Mouse (Mus musculus) kidney, embryonic 14.5 days (tissue): ENCODE data around the gene Krt19. TPM values are rescaled to one million over a fixed set of nuclear protein-coding genes. Genes with fewer than 3 reads are reported as not detected.

Experiments
- ATAC-seq: fragments of 200-750 bp; cut with Nextera tagmentation; 2 replicates; pipeline ENCODE4 v1.8.0; 2017; ENCODE audit warnings: moderate number of reproducible peaks, mild to moderate bottlenecking, moderate TSS enrichment, moderate library complexity; ENCODE audit not compliant: low FRiP score, low TSS enrichment
- H3K27ac ChIP-seq: fragments of 300-500 bp; sonication (generic); 2 replicates; pipeline ENCODE4 v1.5.1; 2014; ENCODE audit warnings: low read depth, mild to moderate bottlenecking, low read length, moderate library complexity, mixed read lengths
- H3K27me3 ChIP-seq: fragments of 300-500 bp; sonication (generic); 2 replicates; pipeline ENCODE4 v1.6.1; 2014; ENCODE audit warnings: mild to moderate bottlenecking, low read length; ENCODE audit not compliant: control insufficient read depth, insufficient read depth
- H3K36me3 ChIP-seq: fragments of 300-500 bp; sonication (generic); 2 replicates; pipeline ENCODE4 v1.6.1; 2014; ENCODE audit warnings: low read length, mixed read lengths; ENCODE audit not compliant: control insufficient read depth, insufficient read depth
- H3K4me1 ChIP-seq: fragments of 300-500 bp; sonication (generic); 2 replicates; pipeline ENCODE4 v1.6.1; 2014; ENCODE audit warnings: low read length, mixed read lengths; ENCODE audit not compliant: control insufficient read depth, insufficient read depth
- H3K4me2 ChIP-seq: fragments of 300-500 bp; sonication (generic); replicated peaks from 2 replicates; pipeline ENCODE4 v1.6.1; 2014; ENCODE audit warnings: low read depth, mild to moderate bottlenecking, low read length
- H3K4me3 ChIP-seq: fragments of 300-500 bp; sonication (generic); 2 replicates; pipeline ENCODE4 v1.5.1; 2014; ENCODE audit warnings: mild to moderate bottlenecking, low read length
- H3K9ac ChIP-seq: fragments of 300-500 bp; sonication (generic); 2 replicates; pipeline ENCODE4 v1.6.1; 2014; ENCODE audit warnings: low read depth, mild to moderate bottlenecking, low read length, moderate library complexity
- H3K9me3 ChIP-seq: fragments of 300-500 bp; sonication (generic); 2 replicates; pipeline ENCODE4 v1.6.1; 2016; ENCODE audit warnings: low read length; ENCODE audit not compliant: control insufficient read depth
- WGBS: fragments of 180-500 bp; shearing (Covaris S2); extraction: QIAGEN DNeasy Blood & Tissue Kit; methylation state at CpG from one replicate; pipeline ENCODE4 v1.1.7; 2014; 5-methylcytosine and 5-hydroxymethylcytosine counted together
- polyA plus RNA-seq: library from polyadenylated mRNA; unstranded; fragments of >200 nt; fragmentation: Nextera tagmentation; extraction: Ambion mirVana; gene quantifications from 2 replicates; pipeline ENCODE4 v1.2.1, GENCODE M21; 2014

Gene Krt19
- polyA plus RNA-seq, 1 experiment from 2014 or later, result 24.2 TPM

DNA sequence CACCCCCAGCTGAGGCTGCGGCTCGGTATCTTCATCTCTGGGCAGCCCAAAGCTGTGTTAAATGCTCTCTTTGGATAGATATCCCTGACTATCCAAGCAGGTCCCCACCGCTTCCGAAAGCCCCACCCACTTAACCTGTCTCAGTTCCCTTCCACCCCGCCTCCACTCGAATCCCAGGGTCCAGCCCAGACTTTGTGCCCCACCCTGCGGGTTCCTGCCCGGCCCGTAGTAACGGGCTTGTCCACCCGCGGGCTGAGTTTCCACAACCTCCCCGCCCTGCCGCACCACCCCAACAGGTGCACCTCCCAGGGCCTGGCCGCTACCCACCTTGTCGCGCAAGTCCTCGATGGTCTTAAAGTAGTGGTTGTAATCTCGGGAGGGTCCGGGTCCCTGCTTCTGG lies 3.4 kb downstream of the Krt19 start:
- Histone ChIP-seq H3K9ac (0 out of 2 replicates have a peak overlapping the region, but pooled peaks have one; percentile 13), H3K4me2 (peak overlapping the region; percentile 60), H3K4me3 (peak overlapping the region; percentile 41), H3K27ac (no peak overlapping the region), H3K4me1 (peaks cover 21% of the 10 kb centered on the region; the same call in 1 of the 2 replicates), H3K27me3 (peaks cover 21% of the 10 kb centered on the region), H3K9me3 (no peaks in the 10 kb centered on the region), H3K36me3 (no peaks in the 10 kb centered on the region)
- ATAC-seq, result peak; percentile 37; the same call in 1 of the 2 replicates
- WGBS, result under 1% methylated on average over 20 of the region's 20 CpGs

DNA sequence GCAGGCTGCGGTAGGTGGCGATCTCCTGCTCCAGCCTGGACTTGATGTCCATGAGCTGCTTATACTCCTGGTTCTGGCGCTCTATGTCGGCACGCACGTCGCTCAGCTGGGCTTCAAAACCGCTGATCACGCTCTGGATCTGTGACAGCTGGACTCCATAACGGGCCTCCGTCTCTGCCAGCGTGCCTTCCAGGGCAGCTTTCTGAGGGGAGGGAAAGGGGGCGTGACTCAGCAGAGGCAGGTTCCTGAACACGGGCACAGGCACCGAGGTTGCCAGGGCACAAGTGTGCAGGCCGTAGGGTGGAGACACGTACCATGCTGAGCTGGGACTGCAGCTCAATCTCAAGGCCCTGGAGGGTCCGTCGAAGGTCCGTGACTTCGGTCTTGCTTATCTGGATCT lies 7.5 kb downstream of the Krt19 start:
- WGBS, result 61% methylated on average over 21 of the region's 21 CpGs
- Histone ChIP-seq H3K27me3 (peaks cover 13% of the 10 kb centered on the region), H3K4me2 (no peak overlapping the region), H3K9me3 (no peaks in the 10 kb centered on the region), H3K27ac (no peak overlapping the region), H3K9ac (no peak overlapping the region), H3K4me1 (peaks cover 24% of the 10 kb centered on the region; the same call in 1 of the 2 replicates), H3K36me3 (no peaks in the 10 kb centered on the region), H3K4me3 (no peak overlapping the region)
- ATAC-seq, result no peak

DNA sequence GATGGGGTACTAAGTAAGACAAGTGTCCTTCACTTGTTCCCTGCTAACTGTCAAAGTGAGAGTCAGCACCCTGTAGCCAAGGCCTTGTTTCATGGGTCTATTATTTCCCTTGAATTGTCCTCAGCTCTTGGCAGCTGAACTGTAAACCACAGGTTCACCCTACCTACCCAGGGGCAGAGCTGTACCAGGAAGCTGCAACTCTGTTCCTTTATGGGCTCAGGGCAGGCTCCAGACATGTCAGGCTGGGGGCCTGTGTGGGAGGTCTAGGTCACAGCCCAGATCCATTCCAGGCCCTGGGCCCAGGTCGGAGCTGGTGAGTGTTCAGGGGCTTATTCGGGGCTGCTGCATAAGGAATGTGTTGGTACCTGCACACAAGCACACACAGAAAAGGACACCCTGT lies 9.1 kb downstream of the Krt19 start:
- no peak overlapping the region for H3K27ac ChIP-seq

DNA sequence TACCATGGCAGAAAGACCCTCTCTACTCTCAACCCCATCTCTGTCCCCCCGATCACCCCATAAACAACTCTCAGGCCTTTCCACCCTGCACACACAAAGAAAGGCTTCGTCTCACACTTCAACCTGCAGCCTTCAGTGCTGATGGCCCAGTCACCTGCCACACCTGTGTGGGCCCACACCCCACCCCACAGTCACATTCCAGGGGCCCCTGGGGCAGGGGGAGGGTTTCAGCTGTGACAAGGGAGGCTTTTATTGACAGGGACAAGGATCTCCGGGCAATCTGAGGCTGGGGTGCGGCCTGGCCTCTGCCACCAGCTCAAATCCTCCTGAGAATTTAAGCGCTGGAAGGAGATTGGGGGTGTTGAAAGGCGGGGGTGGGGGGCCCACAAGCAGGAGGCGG lies 9.7 kb downstream of the Krt19 start:
- no peak overlapping the region for H3K9ac ChIP-seq
- H3K4me3 ChIP-seq, result no peak overlapping the region
- H3K4me1 ChIP-seq, result peaks cover 12% of the 10 kb centered on the region; the same call in 1 of the 2 replicates
- H3K4me2 ChIP-seq, result no peak overlapping the region
- H3K36me3 ChIP-seq, result no peaks in the 10 kb centered on the region
- no peaks in the 10 kb centered on the region for H3K9me3 ChIP-seq
- ATAC-seq, result no peak
- no peak overlapping the region for H3K27ac ChIP-seq
- no peaks in the 10 kb centered on the region for H3K27me3 ChIP-seq
- 52% methylated on average over 7 of the region's 7 CpGs for WGBS

More for the DNA sequence above, 9.1 kb downstream of the Krt19 start:
- H3K27me3 ChIP-seq, result no peaks in the 10 kb centered on the region; the same call in 1 of the 2 replicates
- H3K4me2 ChIP-seq, result no peak overlapping the region
- peaks cover 12% of the 10 kb centered on the region; the same call in 1 of the 2 replicates for H3K4me1 ChIP-seq
- no peak for ATAC-seq
- WGBS, result 28% methylated on average over 2 of the region's 2 CpGs
- H3K36me3 ChIP-seq, result no peaks in the 10 kb centered on the region
- H3K9ac ChIP-seq, result no peak overlapping the region
- no peak overlapping the region for H3K4me3 ChIP-seq
- H3K9me3 ChIP-seq, result no peaks in the 10 kb centered on the region

DNA sequence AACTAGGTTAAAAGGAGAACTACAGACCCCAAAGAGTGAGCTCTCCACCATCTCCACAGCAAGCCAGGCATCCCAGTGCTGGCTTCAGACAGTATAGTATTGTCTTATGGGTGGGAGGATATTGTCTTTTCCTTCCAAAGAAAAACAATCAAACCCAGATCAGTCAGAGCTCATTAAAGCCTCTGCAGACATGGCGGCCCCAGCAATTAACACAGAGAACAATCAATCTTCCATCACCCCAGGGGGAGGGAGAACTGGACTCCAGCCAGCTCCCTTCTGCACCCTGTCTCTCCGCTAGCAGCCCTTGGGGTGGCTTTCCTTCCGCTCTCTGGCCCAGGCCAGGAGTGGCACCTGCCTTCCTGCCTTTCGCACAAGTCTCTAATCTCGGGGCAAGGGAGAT lies 10.8 kb downstream of the Krt19 start:
- ATAC-seq, result peak; percentile 56
- Histone ChIP-seq H3K9ac (no peak overlapping the region), H3K9me3 (no peaks in the 10 kb centered on the region), H3K4me3 (no peak overlapping the region), H3K36me3 (no peaks in the 10 kb centered on the region), H3K27me3 (no peaks in the 10 kb centered on the region), H3K4me2 (no peak overlapping the region), H3K4me1 (peaks cover 12% of the 10 kb centered on the region; the same call in 1 of the 2 replicates), H3K27ac (no peak overlapping the region)
- WGBS, result 8% methylated on average over 5 of the region's 5 CpGs

DNA sequence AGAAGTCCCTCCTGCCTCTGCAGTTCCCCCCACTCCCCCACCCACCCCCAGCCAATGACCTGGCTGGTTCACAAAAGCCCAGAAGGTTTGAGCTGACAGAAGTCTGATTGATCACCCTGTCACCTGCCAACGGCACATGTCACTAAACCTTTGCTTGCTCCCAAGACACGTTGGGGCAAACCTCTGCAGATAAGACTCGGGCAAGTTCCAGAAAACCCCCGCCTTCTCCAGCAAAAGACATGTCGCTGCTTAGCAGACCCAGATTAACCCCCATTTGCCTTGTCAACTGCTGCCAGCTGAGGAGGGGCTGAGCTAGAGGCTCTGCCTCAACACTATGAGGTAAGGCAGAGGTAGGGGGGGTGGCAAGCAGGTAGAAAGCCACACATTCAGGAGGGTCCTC lies 11.9 kb downstream of the Krt19 start:
- no peak overlapping the region for H3K4me3 ChIP-seq
- H3K4me1 ChIP-seq, result peaks cover 12% of the 10 kb centered on the region; the same call in 1 of the 2 replicates
- no peak overlapping the region for H3K4me2 ChIP-seq
- H3K27me3 ChIP-seq, result no peaks in the 10 kb centered on the region
- WGBS, result 10% methylated on average over 5 of the region's 5 CpGs
- no peak overlapping the region for H3K27ac ChIP-seq
- H3K9ac ChIP-seq, result no peak overlapping the region
- no peak for ATAC-seq
- H3K36me3 ChIP-seq, result no peaks in the 10 kb centered on the region
- H3K9me3 ChIP-seq, result no peaks in the 10 kb centered on the region

DNA sequence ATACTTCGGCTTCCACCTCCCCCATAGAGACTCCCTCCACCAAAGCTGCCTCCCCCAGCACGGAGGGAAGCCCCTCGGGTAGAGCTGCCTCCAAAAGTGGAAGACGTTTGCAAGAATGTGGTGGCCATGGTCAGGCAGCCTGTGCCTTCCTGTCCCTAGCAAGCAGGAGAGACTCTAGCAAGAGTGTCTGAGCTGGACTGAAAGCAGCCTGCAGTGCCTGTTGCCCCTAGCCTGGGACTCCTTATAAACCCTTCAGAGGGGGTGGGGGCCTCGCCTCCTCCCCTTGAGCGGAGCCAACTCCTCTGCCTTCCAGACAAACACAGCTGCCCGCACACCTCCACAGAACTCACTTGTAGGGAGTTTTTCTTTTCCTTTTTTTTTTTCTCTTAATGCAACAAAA lies 12.7 kb downstream of the Krt19 start, which contains the start of gene Krt15:
Gene Krt15, minus strand, starts transcription at position 198 of the 400 bp plus-strand sequence.
- Histone ChIP-seq H3K9me3 (no peaks in the 10 kb centered on the region), H3K9ac (no peak within 1 kb of the TSS), H3K27ac (no peak within 1 kb of the TSS), H3K27me3 (no peaks in the 10 kb centered on the region), H3K36me3 (no peaks in the 10 kb centered on the region), H3K4me1 (peaks cover 12% of the 10 kb centered on the region; the same call in 1 of the 2 replicates), H3K4me2 (no peak within 1 kb of the TSS), H3K4me3 (no peak within 1 kb of the TSS)
- no peak for ATAC-seq
- 37% methylated on average over 7 of the region's 7 CpGs for WGBS

DNA sequence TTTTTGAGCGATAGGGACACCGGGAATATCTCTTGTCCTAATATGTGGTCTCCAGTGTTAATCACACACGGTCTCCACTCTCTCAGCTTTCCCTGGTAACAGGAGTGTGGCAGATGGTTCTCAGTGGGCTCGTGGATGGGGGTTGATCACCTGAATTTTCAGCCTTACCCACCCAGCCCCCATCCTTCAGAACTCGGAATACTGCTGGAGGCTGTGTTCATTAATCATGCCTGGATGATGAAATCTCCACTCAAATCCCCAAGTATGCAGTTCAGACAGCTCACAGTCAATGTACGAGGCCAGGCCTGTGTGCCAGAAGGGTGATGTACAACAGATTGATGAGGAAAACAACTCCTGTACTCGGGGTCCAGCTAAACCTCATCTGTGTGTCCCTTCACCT lies 23.6 kb downstream of the Krt19 start:
- Histone ChIP-seq H3K27me3 (no peaks in the 10 kb centered on the region), H3K9ac (no peak overlapping the region), H3K36me3 (no peaks in the 10 kb centered on the region), H3K4me2 (no peak overlapping the region), H3K4me1 (no peaks in the 10 kb centered on the region), H3K27ac (no peak overlapping the region), H3K4me3 (no peak overlapping the region), H3K9me3 (no peaks in the 10 kb centered on the region)
- 78% methylated on average over 7 of the region's 7 CpGs for WGBS
- no peak for ATAC-seq

DNA sequence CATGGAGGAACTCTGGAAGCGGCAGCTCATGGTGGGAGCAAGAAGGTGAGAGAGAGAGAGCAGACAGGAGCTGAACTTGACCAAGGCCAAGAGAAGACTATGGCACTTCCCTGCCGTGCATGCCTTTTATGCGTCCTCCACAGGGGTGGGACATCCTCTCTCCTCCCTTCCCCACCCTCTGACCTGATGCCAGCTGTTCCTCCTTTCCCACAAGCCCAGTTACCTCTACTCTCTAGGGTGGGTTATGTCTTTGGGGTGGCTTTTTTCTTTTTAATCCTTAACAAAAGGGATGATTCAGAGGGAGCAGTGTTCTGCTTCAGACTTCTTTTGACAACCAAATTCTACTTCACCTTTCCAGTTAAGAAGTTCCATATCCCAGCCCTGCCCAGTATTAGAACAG lies 27.0 kb downstream of the Krt19 start, which contains the start of gene Krt13:
Gene Krt13, minus strand, starts transcription at position 101 of the 400 bp plus-strand sequence.
- ATAC-seq, result no peak
- H3K9me3 ChIP-seq, result no peaks in the 10 kb centered on the region
- H3K36me3 ChIP-seq, result no peaks in the 10 kb centered on the region
- H3K4me2 ChIP-seq, result no peak within 1 kb of the TSS
- no peak within 1 kb of the TSS for H3K9ac ChIP-seq
- no peak within 1 kb of the TSS for H3K4me3 ChIP-seq
- no peak within 1 kb of the TSS for H3K27ac ChIP-seq
- 55% methylated on average over 3 of the region's 3 CpGs for WGBS
- H3K27me3 ChIP-seq, result no peaks in the 10 kb centered on the region
- H3K4me1 ChIP-seq, result no peaks in the 10 kb centered on the region
